Mouse (Mus musculus): ENCODE measurements at regions not wholly inside any gene's neighbourhood (a gene's known extent, or its start where the extent isn't known, plus 50 kb on each side); places are given as distances from the start of the nearest gene placed in this dataset.
A peak's percentile ranks its signal among the peaks of the same experiment; 100 is the strongest.

DNA sequence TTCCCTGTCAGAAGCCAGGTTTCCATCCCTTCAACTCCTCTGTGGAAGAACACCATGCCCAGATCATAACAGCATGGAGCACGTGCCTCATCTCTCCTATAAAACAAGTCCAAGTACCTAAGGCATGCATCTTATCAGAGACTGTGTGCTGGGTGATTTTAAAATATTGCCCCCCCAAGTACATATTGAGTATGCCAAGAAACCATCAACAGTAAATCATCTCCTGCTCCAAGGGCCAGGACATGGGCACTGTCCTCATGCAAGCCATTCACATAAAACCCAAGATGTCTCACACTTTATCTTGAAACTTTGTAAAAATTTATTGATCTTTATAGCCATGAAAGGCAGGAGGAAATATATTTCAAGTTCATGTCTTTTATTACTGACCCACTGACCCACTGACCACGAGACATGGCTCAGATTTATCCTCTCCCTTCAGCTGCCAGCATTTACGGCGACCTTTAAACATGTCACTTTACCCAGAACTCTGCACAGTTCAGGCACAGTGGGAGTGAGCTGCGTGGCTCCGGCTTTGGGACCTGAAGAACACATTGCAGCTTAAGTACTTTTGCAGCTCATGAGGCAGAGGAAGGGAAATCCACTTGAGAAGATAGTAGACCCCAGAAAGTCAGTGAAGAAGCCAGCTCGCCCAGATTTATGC lies 99.7 kb upstream of the Spdye4c start:
- no peaks in the 10 kb centered on the region for H3K9me3 ChIP-seq
- no peak for ATAC-seq (ENCODE audit: borderline replicate concordance, extremely low read depth, low FRiP score, low TSS enrichment)
- H3K4me2 ChIP-seq: no peak overlapping the region
- no peak overlapping the region for H3K9ac ChIP-seq
- no peaks in the 10 kb centered on the region for H3K4me1 ChIP-seq
- H3K27me3 ChIP-seq: no peaks in the 10 kb centered on the region
- no peak overlapping the region for H3K27ac ChIP-seq
- H3K36me3 ChIP-seq: no peaks in the 10 kb centered on the region
- 73% methylated on average over 7 of the region's 7 CpGs for WGBS
- no peak overlapping the region for H3K4me3 ChIP-seq

DNA sequence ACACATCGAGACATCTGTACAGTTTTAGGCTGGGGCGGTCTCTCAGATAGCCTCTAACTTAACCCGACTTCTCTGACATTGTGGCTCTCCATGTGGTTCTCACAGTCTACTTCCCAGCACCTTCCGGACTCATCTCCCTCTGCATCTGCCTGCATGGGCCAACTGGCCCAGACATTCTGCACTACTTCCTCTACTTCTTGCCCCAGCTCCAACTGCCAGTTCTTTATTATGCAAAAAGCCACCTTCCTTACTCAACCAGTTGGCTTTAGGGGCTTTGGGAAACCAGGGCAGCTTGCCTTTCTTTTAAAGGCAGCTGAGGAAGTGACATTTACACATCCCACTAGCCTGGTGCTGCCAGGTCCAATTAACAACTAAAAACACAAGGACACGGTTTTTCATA lies 97.1 kb upstream of the Spdye4c start:
- no peaks in the 10 kb centered on the region for H3K9me3 ChIP-seq
- no peaks in the 10 kb centered on the region for H3K27me3 ChIP-seq
- no peak overlapping the region for H3K9ac ChIP-seq
- no peak for ATAC-seq (ENCODE audit: borderline replicate concordance, extremely low read depth, low FRiP score, low TSS enrichment)
- no peak overlapping the region for H3K4me3 ChIP-seq
- no peaks in the 10 kb centered on the region for H3K36me3 ChIP-seq
- H3K4me1 ChIP-seq: no peaks in the 10 kb centered on the region
- no peak overlapping the region for H3K27ac ChIP-seq
- WGBS: 84% methylated on average over 5 of the region's 5 CpGs
- no peak overlapping the region for H3K4me2 ChIP-seq

DNA sequence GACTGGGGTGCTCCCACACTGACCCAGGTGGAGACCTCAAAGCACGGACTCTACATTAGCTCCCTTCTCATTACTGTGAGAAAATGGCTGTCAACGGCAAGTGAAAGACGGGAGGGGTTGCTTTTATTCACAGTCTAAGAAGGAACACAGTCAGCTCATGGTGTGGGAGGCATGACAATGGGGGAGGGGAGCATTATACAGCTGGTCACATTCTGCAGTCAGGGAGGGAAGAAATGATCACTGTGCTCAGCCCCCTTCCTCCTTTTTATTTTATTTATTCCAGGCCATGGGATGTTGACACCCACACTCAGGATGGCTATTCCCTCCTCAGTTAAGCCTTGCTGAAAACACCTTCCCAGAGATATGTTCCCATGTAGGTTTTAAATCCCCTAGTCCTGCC lies 93.1 kb upstream of the Spdye4c start:
- no peak overlapping the region for H3K4me2 ChIP-seq
- no peak for ATAC-seq (ENCODE audit: borderline replicate concordance, extremely low read depth, low FRiP score, low TSS enrichment)
- no peaks in the 10 kb centered on the region for H3K27me3 ChIP-seq
- no peak overlapping the region for H3K4me3 ChIP-seq
- no peak overlapping the region for H3K27ac ChIP-seq
- no peaks in the 10 kb centered on the region for H3K9me3 ChIP-seq
- H3K36me3 ChIP-seq: no peaks in the 10 kb centered on the region
- no peak overlapping the region for H3K9ac ChIP-seq
- WGBS: 58% methylated on average over 3 of the region's 3 CpGs
- H3K4me1 ChIP-seq: peaks cover under 1% of the 10 kb centered on the region; the same call in 1 of the 2 replicates

DNA sequence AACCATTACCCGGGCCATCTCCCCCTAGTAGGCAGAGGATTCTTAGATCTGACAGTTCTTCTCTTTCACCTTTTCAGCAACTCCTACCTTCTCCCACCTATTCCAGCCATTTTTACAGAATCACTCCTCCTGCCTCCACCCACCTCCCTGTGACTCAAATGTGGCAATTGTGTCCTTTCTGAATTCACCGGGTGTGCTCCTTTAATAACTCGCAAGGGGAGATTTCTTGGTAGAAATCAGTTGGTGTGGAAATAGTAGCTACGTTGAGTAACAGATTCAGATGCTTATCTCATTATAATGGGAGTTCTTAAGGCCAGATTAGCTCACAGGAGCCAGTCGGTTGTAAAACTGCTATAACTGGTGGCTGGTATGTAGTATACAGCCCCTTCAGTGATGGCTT lies 92.4 kb upstream of the Spdye4c start:
- no peaks in the 10 kb centered on the region for H3K9me3 ChIP-seq
- no peaks in the 10 kb centered on the region for H3K27me3 ChIP-seq
- ATAC-seq (ENCODE audit: borderline replicate concordance, extremely low read depth, low FRiP score, low TSS enrichment): no peak
- H3K4me1 ChIP-seq: peaks cover 8% of the 10 kb centered on the region
- WGBS: 76% methylated on average over 5 of the region's 5 CpGs
- H3K4me2 ChIP-seq: no peak overlapping the region
- H3K27ac ChIP-seq: no peak overlapping the region
- H3K36me3 ChIP-seq: no peaks in the 10 kb centered on the region
- no peak overlapping the region for H3K9ac ChIP-seq
- no peak overlapping the region for H3K4me3 ChIP-seq

DNA sequence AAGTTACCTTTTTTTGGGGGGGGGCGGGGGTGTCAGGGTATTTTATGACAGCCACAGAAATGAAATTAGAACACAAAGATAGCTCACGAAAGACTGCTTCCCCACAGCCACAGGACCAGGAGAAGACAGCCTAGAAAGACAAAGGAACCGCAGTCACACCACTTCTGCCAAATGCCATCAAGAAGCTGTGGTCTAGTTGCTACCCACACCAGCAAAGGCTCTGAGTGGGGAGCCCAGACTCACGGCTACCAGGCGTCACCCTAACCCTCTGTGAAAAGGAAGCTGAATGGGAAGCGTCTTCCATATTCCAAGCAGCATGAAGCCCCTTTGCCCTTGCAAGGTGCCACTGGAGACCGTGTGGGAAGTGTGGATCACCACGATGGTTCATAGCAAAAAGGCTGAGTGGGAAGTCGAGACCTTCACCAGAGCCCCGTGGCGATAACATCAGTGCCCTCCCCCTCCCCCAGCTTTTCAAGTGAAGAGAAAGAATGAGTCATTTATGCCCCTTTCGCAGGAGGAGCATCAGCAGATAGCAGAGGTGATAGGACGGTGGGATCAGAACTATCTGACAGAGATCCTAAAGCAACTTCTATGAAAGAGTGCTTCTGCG lies 91.3 kb upstream of the Spdye4c start:
- Histone ChIP-seq H3K27me3 (no peaks in the 10 kb centered on the region), H3K4me1 (peaks cover 10% of the 10 kb centered on the region), H3K4me3 (no peak overlapping the region), H3K27ac (no peak overlapping the region), H3K9ac (no peak overlapping the region), H3K36me3 (no peaks in the 10 kb centered on the region), H3K4me2 (no peak overlapping the region), H3K9me3 (no peaks in the 10 kb centered on the region)
- 73% methylated on average over 14 of the region's 14 CpGs for WGBS
- no peak for ATAC-seq (ENCODE audit: borderline replicate concordance, extremely low read depth, low FRiP score, low TSS enrichment)

DNA sequence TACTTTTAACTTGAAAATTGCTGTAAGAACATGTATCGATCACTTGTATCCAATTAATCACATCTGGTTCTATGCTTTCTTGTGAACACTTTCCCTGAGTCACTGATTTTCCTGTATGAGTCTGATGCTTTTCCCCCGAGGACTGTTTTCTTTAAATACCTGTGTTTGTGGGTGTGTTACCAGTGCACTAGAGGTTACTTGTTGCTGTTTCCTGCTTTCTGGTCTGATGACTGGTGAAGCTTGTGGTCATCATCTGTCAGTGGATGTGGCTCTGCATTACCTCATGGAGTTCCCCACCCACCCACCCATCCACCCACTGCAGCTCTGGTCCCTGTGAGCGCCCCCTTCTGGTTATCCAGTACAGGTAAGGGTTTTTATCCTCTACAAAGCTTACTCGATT lies 88.3 kb upstream of the Spdye4c start:
- H3K4me2 ChIP-seq: no peak overlapping the region
- H3K4me1 ChIP-seq: peaks cover 10% of the 10 kb centered on the region
- no peak overlapping the region for H3K4me3 ChIP-seq
- H3K9me3 ChIP-seq: no peaks in the 10 kb centered on the region
- WGBS: 72% methylated on average over 4 of the region's 4 CpGs
- peak overlapping the region; percentile 79 for H3K27ac ChIP-seq
- H3K36me3 ChIP-seq: no peaks in the 10 kb centered on the region
- no peak for ATAC-seq (ENCODE audit: borderline replicate concordance, extremely low read depth, low FRiP score, low TSS enrichment)
- no peaks in the 10 kb centered on the region for H3K27me3 ChIP-seq
- no peak overlapping the region for H3K9ac ChIP-seq

DNA sequence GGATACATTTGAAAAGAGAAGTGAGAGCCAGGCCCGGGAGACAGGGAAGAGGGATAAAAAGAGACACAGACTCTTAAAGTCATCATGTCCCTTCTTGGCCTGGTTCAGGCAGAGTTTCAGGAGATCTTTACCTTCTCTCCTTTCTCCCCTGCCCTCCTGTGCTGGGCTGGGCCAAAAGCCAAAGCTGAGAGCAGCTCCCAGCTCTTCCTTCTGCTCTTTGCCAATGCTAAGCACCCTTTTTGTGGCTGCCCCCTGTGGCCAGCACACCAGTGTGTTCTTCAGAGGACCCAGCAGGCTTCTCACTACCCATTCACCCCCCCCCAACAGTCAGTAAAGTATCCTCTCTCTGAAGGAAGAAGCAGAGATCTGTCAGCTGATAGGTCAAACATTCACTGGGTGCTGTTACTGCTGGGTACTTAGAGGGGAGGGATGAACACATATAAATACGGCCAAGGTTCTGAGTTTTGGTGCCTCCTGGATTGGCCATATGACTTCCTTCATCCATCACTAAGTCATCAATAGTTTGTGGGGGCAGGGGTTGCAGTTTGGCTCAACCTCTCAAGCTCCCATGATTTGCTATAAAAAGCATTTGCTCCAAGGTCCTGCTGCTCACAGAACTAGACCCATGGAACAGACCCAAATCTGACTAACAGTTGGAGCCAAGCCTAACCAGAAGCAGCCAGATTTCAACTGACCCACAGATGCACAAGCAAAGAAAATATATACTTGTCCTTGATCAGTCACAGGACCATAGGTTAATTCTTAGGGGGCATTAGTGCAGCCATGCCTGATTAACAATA lies 87.7 kb upstream of the Spdye4c start:
- Histone ChIP-seq H3K36me3 (no peaks in the 10 kb centered on the region), H3K9me3 (no peaks in the 10 kb centered on the region), H3K27ac (peak overlapping the region; percentile 79), H3K4me2 (no peak overlapping the region), H3K4me3 (no peak overlapping the region), H3K4me1 (peaks cover 16% of the 10 kb centered on the region), H3K27me3 (no peaks in the 10 kb centered on the region), H3K9ac (no peak overlapping the region)
- 50% methylated on average over 2 of the region's 2 CpGs for WGBS
- ATAC-seq (ENCODE audit: borderline replicate concordance, extremely low read depth, low FRiP score, low TSS enrichment): peak; percentile 55; the same call in 1 of the 2 replicates

DNA sequence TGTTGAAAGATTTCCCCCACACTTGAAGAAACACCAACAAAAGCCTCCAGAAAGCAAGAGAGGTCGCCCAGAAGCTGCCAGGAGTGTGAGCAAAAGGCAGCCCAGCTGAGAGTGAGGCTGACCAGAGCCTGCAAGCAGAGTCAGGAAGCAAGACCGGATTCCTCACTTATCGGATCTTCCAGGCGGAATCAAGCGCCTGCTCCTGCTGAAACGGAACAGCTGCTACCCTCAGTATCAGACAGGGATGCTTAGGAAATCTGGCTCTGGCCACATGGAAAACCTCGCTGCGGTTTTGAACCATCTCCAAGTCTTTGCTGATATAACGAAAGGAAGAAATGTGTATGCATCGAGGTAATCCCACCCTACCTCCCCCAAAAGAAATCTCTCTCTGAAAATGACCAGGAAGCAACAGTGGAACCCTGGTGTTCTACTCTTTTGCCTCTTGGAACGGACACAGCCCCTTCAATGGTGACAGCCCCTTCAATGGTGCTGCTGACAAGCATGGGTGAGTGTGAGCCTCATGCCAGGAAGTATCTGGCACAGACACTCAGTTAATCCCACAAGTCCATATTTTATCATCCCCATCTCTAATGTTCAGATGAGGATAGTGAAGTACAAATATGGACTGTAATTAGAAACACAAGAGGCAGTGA lies 83.3 kb upstream of the Spdye4c start:
- Histone ChIP-seq H3K36me3 (no peaks in the 10 kb centered on the region), H3K4me2 (0 out of 2 replicates have a peak overlapping the region, but pooled peaks have one; percentile 11), H3K27me3 (no peaks in the 10 kb centered on the region), H3K9me3 (no peaks in the 10 kb centered on the region), H3K4me1 (peaks cover 32% of the 10 kb centered on the region), H3K4me3 (no peak overlapping the region), H3K27ac (peak overlapping the region; percentile 86), H3K9ac (no peak overlapping the region)
- WGBS: 18% methylated on average over 11 of the region's 11 CpGs
- peak; percentile 90 for ATAC-seq (ENCODE audit: borderline replicate concordance, extremely low read depth, low FRiP score, low TSS enrichment)

DNA sequence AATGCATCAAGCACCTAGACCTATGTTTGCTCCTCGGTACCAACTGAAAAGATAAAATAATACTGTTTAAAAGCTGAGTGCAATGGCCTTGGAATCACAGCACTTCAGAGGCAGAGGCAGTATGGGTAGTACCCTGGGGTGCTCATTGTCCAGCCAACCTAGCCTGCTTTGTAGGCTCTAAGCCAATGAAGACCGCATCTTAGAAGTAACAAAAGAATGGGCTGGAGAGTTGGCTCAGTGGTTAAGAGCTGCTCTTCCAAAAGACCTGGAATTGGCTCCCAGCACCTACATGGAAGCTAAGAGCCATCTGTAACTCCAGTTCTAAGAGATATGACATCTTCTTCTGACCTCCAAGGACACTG lies 82.8 kb upstream of the Spdye4c start:
- H3K4me3 ChIP-seq: no peak overlapping the region
- peaks cover 32% of the 10 kb centered on the region for H3K4me1 ChIP-seq
- H3K4me2 ChIP-seq: 0 out of 2 replicates have a peak overlapping the region, but pooled peaks have one; percentile 11
- H3K27ac ChIP-seq: peak overlapping the region; percentile 86
- ATAC-seq (ENCODE audit: borderline replicate concordance, extremely low read depth, low FRiP score, low TSS enrichment): no peak
- H3K9ac ChIP-seq: no peak overlapping the region
- no peaks in the 10 kb centered on the region for H3K9me3 ChIP-seq
- H3K36me3 ChIP-seq: no peaks in the 10 kb centered on the region
- whole genome bisulfite sequencing: 38% methylated on average over 2 of the region's 2 CpGs
- no peaks in the 10 kb centered on the region for H3K27me3 ChIP-seq

DNA sequence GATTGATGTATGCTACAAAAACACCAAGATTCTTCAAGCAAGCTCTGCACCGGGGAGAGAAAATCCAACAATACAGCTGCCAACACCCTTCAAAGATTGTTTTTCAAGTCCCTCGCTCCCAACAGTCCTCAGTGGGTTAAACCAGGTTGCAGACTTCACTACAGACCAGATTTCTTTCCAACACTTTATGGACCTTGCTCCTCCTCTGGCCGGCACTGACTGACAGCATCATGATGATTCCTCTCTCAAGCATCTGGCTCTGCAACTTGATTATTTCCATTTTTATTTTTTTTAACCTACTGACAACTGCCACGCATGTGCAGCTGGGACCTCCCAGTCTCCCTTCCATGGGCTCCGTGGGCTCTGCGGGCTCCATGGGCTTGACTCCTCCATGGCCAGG lies 79.7 kb upstream of the Spdye4c start:
- peaks cover 43% of the 10 kb centered on the region; the same call in 1 of the 2 replicates for H3K4me1 ChIP-seq
- 49% methylated on average over 6 of the region's 6 CpGs for WGBS
- no peak overlapping the region for H3K4me3 ChIP-seq
- no peak for ATAC-seq (ENCODE audit: borderline replicate concordance, extremely low read depth, low FRiP score, low TSS enrichment)
- H3K27me3 ChIP-seq: no peaks in the 10 kb centered on the region
- H3K27ac ChIP-seq: no peak overlapping the region
- H3K4me2 ChIP-seq: no peak overlapping the region
- no peak overlapping the region for H3K9ac ChIP-seq
- no peaks in the 10 kb centered on the region for H3K36me3 ChIP-seq
- H3K9me3 ChIP-seq: no peaks in the 10 kb centered on the region

DNA sequence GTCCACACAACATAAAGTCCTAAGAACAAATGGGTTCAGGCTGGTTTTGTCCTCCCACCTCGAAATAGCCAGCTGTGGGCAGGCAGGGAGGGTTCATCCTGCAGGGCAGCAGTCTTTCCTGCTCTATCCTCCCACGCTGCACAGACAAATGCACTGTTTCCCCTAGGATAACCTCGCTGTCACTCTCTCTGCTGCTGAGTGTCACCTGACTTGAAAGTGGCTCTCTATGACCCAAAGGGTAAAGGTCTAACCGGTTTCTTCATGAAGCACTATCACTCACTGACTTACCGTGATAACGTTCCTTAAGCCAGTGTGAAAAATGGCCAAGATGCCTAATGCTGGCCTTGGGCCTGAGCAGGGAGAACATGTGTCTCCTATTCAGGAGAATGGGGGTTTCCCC lies 78.2 kb upstream of the Spdye4c start:
- Histone ChIP-seq H3K9me3 (no peaks in the 10 kb centered on the region), H3K4me2 (no peak overlapping the region), H3K4me1 (peaks cover 43% of the 10 kb centered on the region; the same call in 1 of the 2 replicates), H3K27me3 (no peaks in the 10 kb centered on the region), H3K9ac (no peak overlapping the region), H3K36me3 (no peaks in the 10 kb centered on the region), H3K4me3 (no peak overlapping the region), H3K27ac (no peak overlapping the region)
- 41% methylated on average over 6 of the region's 6 CpGs for WGBS
- no peak for ATAC-seq (ENCODE audit: borderline replicate concordance, extremely low read depth, low FRiP score, low TSS enrichment)

All from lung, embryonic 15.5 days (tissue).